Mouse (Mus musculus): Measurements from ENCODE around the gene Btnl10.

Btnl10 gene

GRCm38 (mm10) chr11:58959921-58960465, 42.3 kb downstream of the Btnl10 start:
- peak; percentile 90 for DNase-seq

GRCm38 (mm10) chr11:58961364-58962177, 43.9 kb downstream of the Btnl10 start:
- DNase-seq = no peak

GRCm38 (mm10) chr11:58963543-58963942, 45.8 kb downstream of the Btnl10 start:
- DNase-seq = peak; percentile 50

GRCm38 (mm10) chr11:58964216-58964615, 46.5 kb downstream of the Btnl10 start:
- no peak for DNase-seq

- no peak for DNase-seq
These were observed 47.5 kb downstream of the Btnl10 start for GRCm38 (mm10) chr11:58965001-58965760.

GRCm38 (mm10) chr11:58967346-58967745, 49.6 kb downstream of the Btnl10 start:
- DNase-seq = no peak

- DNase-seq = no peak
These were observed 50.8 kb downstream of the Btnl10 start for GRCm38 (mm10) chr11:58968551-58968950.

GRCm38 (mm10) chr11:58969027-58969426, 51.3 kb downstream of the Btnl10 start:
- no peak for DNase-seq

GRCm38 (mm10) chr11:58969659-58970058, 52.0 kb downstream of the Btnl10 start:
- DNase-seq = no peak

GRCm38 (mm10) chr11:58970831-58971530, 53.3 kb downstream of the Btnl10 start:
- DNase-seq = no peak

GRCm38 (mm10) chr11:58971796-58972195, 54.1 kb downstream of the Btnl10 start:
- DNase-seq = no peak

GRCm38 (mm10) chr11:58974414-58974813, 56.7 kb downstream of the Btnl10 start:
- no peak for DNase-seq
